Mouse (Mus musculus) retina, embryonic 14.5 days (tissue): ENCODE measurements at regions not wholly inside any gene's neighbourhood (a gene's known extent, or its start where the extent isn't known, plus 50 kb on each side); places are given as distances from the start of the nearest gene placed in this dataset.
"Not testable (repeated sequence)": the region's sequence is repeated elsewhere in the genome, so short reads cannot be mapped to it uniquely, and the experiment has no call there.

Experiments
- DNase-seq: peaks from one replicate; pipeline ENCODE4 v3.0.0-alpha.2; 2015; ENCODE audit warnings: low spot score

- no peak for DNase-seq
These were observed 57.8 kb upstream of the Cry1 start for GRCm38 (mm10) chr10:85242701-85243100.

GRCm38 (mm10) chr10:85243556-85243955 lies 58.7 kb upstream of the Cry1 start:
- no peak for DNase-seq

GRCm38 (mm10) chr10:85265746-85266145 lies 80.9 kb upstream of the Cry1 start:
- DNase-seq = no peak

- no peak for DNase-seq
These were observed 81.3 kb upstream of the Cry1 start for GRCm38 (mm10) chr10:85266148-85266547.

- DNase-seq = no peak
These were observed 81.9 kb upstream of the Cry1 start for GRCm38 (mm10) chr10:85266796-85267195.

GRCm38 (mm10) chr10:85270209-85270608 lies 85.3 kb upstream of the Cry1 start:
- no peak for DNase-seq

- no peak for DNase-seq
These were observed 91.9 kb upstream of the Cry1 start for GRCm38 (mm10) chr10:85276793-85277192.

GRCm38 (mm10) chr10:85291733-85292476 lies 94.7 kb upstream of the Btbd11 start:
- DNase-seq = no peak

GRCm38 (mm10) chr10:85292477-85292855 lies 94.1 kb upstream of the Btbd11 start:
- DNase-seq = no peak

GRCm38 (mm10) chr10:85293071-85293783 lies 93.4 kb upstream of the Btbd11 start:
- DNase-seq = no peak

- no peak for DNase-seq
These were observed 91.3 kb upstream of the Btbd11 start for GRCm38 (mm10) chr10:85295133-85295887.

GRCm38 (mm10) chr10:85311781-85312180 lies 74.8 kb upstream of the Btbd11 start:
- no peak for DNase-seq

- DNase-seq = not testable (repeated sequence)
These were observed 73.3 kb upstream of the Btbd11 start for GRCm38 (mm10) chr10:85313331-85313730.

- no peak for DNase-seq
These were observed 65.6 kb upstream of the Btbd11 start for GRCm38 (mm10) chr10:85320971-85321370.

GRCm38 (mm10) chr10:85322280-85322679 lies 64.3 kb upstream of the Btbd11 start:
- no peak for DNase-seq

GRCm38 (mm10) chr10:85329382-85329781 lies 57.2 kb upstream of the Btbd11 start:
- no peak for DNase-seq

- DNase-seq = peak; percentile 65
These were observed 55.5 kb upstream of the Btbd11 start for GRCm38 (mm10) chr10:85330938-85331691.
